Mouse (Mus musculus) olfactory bulb, adult 2 months (tissue): ENCODE measurements at regions not wholly inside any gene's neighbourhood (a gene's known extent, or its start where the extent isn't known, plus 50 kb on each side); places are given as distances from the start of the nearest gene placed in this dataset.

Source experiments
- H3K27ac ChIP-seq: fragments of 200-500 bp; 2 replicates; pipeline ENCODE4 v1.5.1; 2012; ENCODE audit warnings: low read depth, low read length; ENCODE audit not compliant: insufficient read depth
- H3K4me1 ChIP-seq: fragments of 200-500 bp; 2 replicates; pipeline ENCODE4 v1.6.1; 2012; ENCODE audit warnings: low read length; ENCODE audit not compliant: control insufficient read depth, insufficient read depth
- H3K4me3 ChIP-seq: fragments of 200-500 bp; 2 replicates; pipeline ENCODE4 v1.5.1; 2012; ENCODE audit warnings: mild to moderate bottlenecking, low read depth, low read length, moderate library complexity; ENCODE audit not compliant: insufficient read depth
- CTCF ChIP-seq: fragments of 200-500 bp; IDR thresholded peaks from 2 replicates; pipeline ENCODE4 v1.5.1; 2012; ENCODE audit warnings: low read depth, mild to moderate bottlenecking, low read length, moderate library complexity; ENCODE audit not compliant: insufficient read depth
- POLR2A ChIP-seq: fragments of 200-500 bp; IDR thresholded peaks from 2 replicates; pipeline ENCODE4 v1.6.1; 2012; ENCODE audit warnings: mild to moderate bottlenecking, low read depth, low read length, moderate library complexity; ENCODE audit not compliant: insufficient read depth
- WGBS: fragments of 180-500 bp; shearing (Covaris S2); methylation state at CpG from one replicate; pipeline ENCODE4 v1.1.7; 2018; 5-methylcytosine and 5-hydroxymethylcytosine counted together

- 76% methylated on average over 3 of the region's 3 CpGs for WGBS
Observed at GRCm38 (mm10) chr7:115112282-115112681, 368.8 kb downstream of the Insc start.

GRCm38 (mm10) chr7:115123283-115123682 lies 379.8 kb downstream of the Insc start:
- WGBS: 59% methylated on average over 2 of the region's 2 CpGs
- TF ChIP-seq CTCF (no peak), POLR2A (no peak)
- Histone ChIP-seq H3K4me3 (no peak overlapping the region), H3K27ac (no peak overlapping the region), H3K4me1 (peaks cover 5% of the 10 kb centered on the region; the same call in 1 of the 2 replicates)

More at GRCm38 (mm10) chr7:115112282-115112681, 368.8 kb downstream of the Insc start:
- TF ChIP-seq POLR2A: no peak
- TF ChIP-seq CTCF: no peak
- no peaks in the 10 kb centered on the region for H3K4me1 ChIP-seq
- no peak overlapping the region for H3K27ac ChIP-seq
- no peak overlapping the region for H3K4me3 ChIP-seq

GRCm38 (mm10) chr7:115129001-115129400 lies 385.5 kb downstream of the Insc start:
- TF ChIP-seq CTCF (no peak), POLR2A (no peak)
- no peak overlapping the region for H3K4me3 ChIP-seq
- peaks cover 8% of the 10 kb centered on the region; the same call in 1 of the 2 replicates for H3K4me1 ChIP-seq
- 34% methylated on average over 3 of the region's 3 CpGs for WGBS
- H3K27ac ChIP-seq: no peak overlapping the region

GRCm38 (mm10) chr7:115131259-115131969 lies 387.9 kb downstream of the Insc start:
- WGBS: 76% methylated on average over 10 of the region's 10 CpGs

GRCm38 (mm10) chr7:115131970-115132551 lies 388.6 kb downstream of the Insc start:
- Histone ChIP-seq H3K4me3 (no peak overlapping the region), H3K4me1 (peaks cover 8% of the 10 kb centered on the region; the same call in 1 of the 2 replicates), H3K27ac (no peak overlapping the region)
- WGBS: 40% methylated on average over 11 of the region's 11 CpGs
- TF ChIP-seq CTCF (no peak), POLR2A (no peak)

More at GRCm38 (mm10) chr7:115131259-115131969, 387.9 kb downstream of the Insc start:
- Histone ChIP-seq H3K27ac (no peak overlapping the region), H3K4me1 (peaks cover 8% of the 10 kb centered on the region; the same call in 1 of the 2 replicates), H3K4me3 (no peak overlapping the region)
- TF ChIP-seq CTCF (no peak), POLR2A (no peak)

GRCm38 (mm10) chr7:115132595-115132994 lies 389.1 kb downstream of the Insc start:
- Histone ChIP-seq H3K4me1 (peaks cover 7% of the 10 kb centered on the region; the same call in 1 of the 2 replicates), H3K27ac (no peak overlapping the region), H3K4me3 (no peak overlapping the region)
- TF ChIP-seq POLR2A: no peak
- no peak for TF ChIP-seq CTCF
- 92% methylated on average over 3 of the region's 3 CpGs for WGBS

GRCm38 (mm10) chr7:115134926-115135575 lies 391.6 kb downstream of the Insc start:
- TF ChIP-seq POLR2A: no peak
- TF ChIP-seq CTCF: no peak
- 0 out of 2 replicates have a peak, but pooled peaks cover 4% of the 10 kb centered on the region for H3K4me1 ChIP-seq
- H3K4me3 ChIP-seq: no peak overlapping the region
- 75% methylated on average over 3 of the region's 3 CpGs for WGBS
- H3K27ac ChIP-seq: no peak overlapping the region

- Histone ChIP-seq H3K4me3 (no peak overlapping the region), H3K4me1 (no peaks in the 10 kb centered on the region), H3K27ac (no peak overlapping the region)
- WGBS: 56% methylated on average over 3 of the region's 3 CpGs
- TF ChIP-seq POLR2A: no peak
- no peak for TF ChIP-seq CTCF
Observed at GRCm38 (mm10) chr7:115140286-115140685, 396.8 kb downstream of the Insc start.

GRCm38 (mm10) chr7:115142163-115142562 lies 398.7 kb downstream of the Insc start:
- TF ChIP-seq POLR2A: no peak
- TF ChIP-seq CTCF: no peak
- no peak overlapping the region for H3K4me3 ChIP-seq
- 77% methylated on average over 2 of the region's 2 CpGs for WGBS
- no peak overlapping the region for H3K27ac ChIP-seq
- no peaks in the 10 kb centered on the region for H3K4me1 ChIP-seq
